Mouse (Mus musculus): Measurements from ENCODE around the gene Cnot11. TPM values are rescaled to one million over a fixed set of nuclear protein-coding genes. Genes with fewer than 3 reads are reported as not detected.

The Cnot11 gene
- polyA plus RNA-seq, 1 experiment from 2014 or later, result 26.9 TPM

Other genes starting within 250 kb of the Cnot11 start
- 425 and 430 TPM in 2 replicates for gene Rpl31, start 167.2 kb upstream of the Cnot11 start, polyA plus RNA-seq (2016; fragmentation: Nextera tagmentation; extraction: Ambion mirVana)
- 5.9 and 6.3 TPM in 2 replicates for gene Tbc1d8, start 56.2 kb upstream of the Cnot11 start, polyA plus RNA-seq (2016; fragmentation: Nextera tagmentation; extraction: Ambion mirVana)
- 21.0 and 27.0 TPM in 2 replicates for gene Rnf149, start 42.4 kb downstream of the Cnot11 start, polyA plus RNA-seq (2016; fragmentation: Nextera tagmentation; extraction: Ambion mirVana)
- 0.35 and 0.78 TPM in 2 replicates for gene Creg2, start 116.5 kb downstream of the Cnot11 start, polyA plus RNA-seq (2016; fragmentation: Nextera tagmentation; extraction: Ambion mirVana)
- 0.12 and 0.22 TPM in 2 replicates for gene Rfx8, start 186.0 kb downstream of the Cnot11 start, polyA plus RNA-seq (2016; fragmentation: Nextera tagmentation; extraction: Ambion mirVana)